Mouse (Mus musculus): ENCODE results near the gene Ccdc58.

DNA sequence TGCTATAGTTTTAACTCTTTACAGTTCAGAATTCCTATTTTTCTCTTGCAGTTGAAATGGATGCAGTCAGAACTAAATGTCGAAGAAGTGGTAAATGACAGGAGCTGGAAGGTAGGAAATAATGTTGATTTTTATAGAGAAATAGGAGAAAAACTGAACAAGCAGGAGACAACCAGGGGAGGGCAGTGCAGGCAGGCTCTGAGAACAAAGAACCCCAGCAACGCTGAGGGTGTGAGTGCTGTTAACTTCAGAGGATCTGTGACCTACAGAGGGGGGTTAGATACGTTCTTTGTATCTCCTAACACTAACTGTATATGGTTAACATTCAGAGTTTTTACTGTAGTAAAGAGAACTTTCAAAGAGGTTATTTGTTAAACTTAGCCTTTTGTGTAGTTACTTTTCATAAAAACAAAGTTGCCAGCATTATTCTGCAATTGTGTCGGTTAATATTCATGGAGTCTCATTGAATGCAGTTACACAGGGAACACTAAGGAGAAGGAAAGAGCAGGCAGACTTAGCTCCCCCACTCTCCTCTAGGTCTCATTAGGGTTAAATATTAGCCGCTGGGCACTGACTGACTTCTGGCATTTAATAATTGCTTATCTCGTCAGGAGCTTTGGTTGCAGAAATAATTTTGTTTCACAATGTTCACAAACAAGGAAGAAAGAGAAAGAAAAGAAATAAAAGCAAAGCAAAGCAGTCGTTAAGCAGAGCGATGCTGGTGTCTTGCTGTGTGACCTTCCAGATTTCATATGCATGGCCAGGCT lies 18.5 kb downstream of the Ccdc58 start:
- no peak for TF ChIP-seq TAL1 (IDR thresholded peaks at IDR 0.05; ENCODE audit: low read length)
- no peak for TF ChIP-seq GATA1 (IDR thresholded peaks at IDR 0.05; ENCODE audit: low read length)

All from erythroblast, embryonic 14.5 days (primary cell).